Mouse (Mus musculus): ENCODE measurements around the gene Setdb2.
"Not testable (repeated sequence)": the region's sequence is repeated elsewhere in the genome, so short reads cannot be mapped to it uniquely, and the experiment has no call there.

The Setdb2 gene

GRCm38 (mm10) chr14:59440558-59441471 is at the start of gene Setdb2, which contains the start of gene Cab39l:
TSS of gene Setdb2 (minus strand) at chr14:59440884.
TSS of gene Cab39l (plus strand) at chr14:59440972.
- DNase-seq: peak; percentile 94 to 97

- no peak for DNase-seq
Measured at GRCm38 (mm10) chr14:59485247-59485810, 44.6 kb upstream of the Setdb2 start.

GRCm38 (mm10) chr14:59478699-59479098 is 38.0 kb upstream of the Setdb2 start:
- peak; percentile 3 to 9 for DNase-seq

- DNase-seq: no peak
Measured at GRCm38 (mm10) chr14:59470781-59471180, 30.1 kb upstream of the Setdb2 start.

- DNase-seq: peak; percentile 9 to 15
Measured at GRCm38 (mm10) chr14:59467798-59468197, 27.1 kb upstream of the Setdb2 start.

- DNase-seq: no peak
Measured at GRCm38 (mm10) chr14:59466503-59466902, 25.8 kb upstream of the Setdb2 start.

- no peak for DNase-seq
Measured at GRCm38 (mm10) chr14:59447981-59448380, 7.3 kb upstream of the Setdb2 start.

GRCm38 (mm10) chr14:59445421-59445820 is 4.7 kb upstream of the Setdb2 start:
- no peak for DNase-seq

GRCm38 (mm10) chr14:59441472-59441805 is 755 bp upstream of the Setdb2 start:
- DNase-seq: no peak

- no peak for DNase-seq
Measured at GRCm38 (mm10) chr14:59440039-59440438, 645 bp downstream of the Setdb2 start.

- DNase-seq: no peak
Measured at GRCm38 (mm10) chr14:59438505-59438904, 2.2 kb downstream of the Setdb2 start.

GRCm38 (mm10) chr14:59437398-59437797 is 3.3 kb downstream of the Setdb2 start:
- DNase-seq: no peak

- no peak for DNase-seq
Measured at GRCm38 (mm10) chr14:59435206-59435605, 5.5 kb downstream of the Setdb2 start.

GRCm38 (mm10) chr14:59433902-59434301 is 6.8 kb downstream of the Setdb2 start:
- no peak for DNase-seq

- DNase-seq: no peak
Measured at GRCm38 (mm10) chr14:59430556-59430955, 10.1 kb downstream of the Setdb2 start.

- no peak for DNase-seq
Measured at GRCm38 (mm10) chr14:59422912-59423663, 17.6 kb downstream of the Setdb2 start.

GRCm38 (mm10) chr14:59418171-59418570 is 22.5 kb downstream of the Setdb2 start:
- no peak for DNase-seq

GRCm38 (mm10) chr14:59414979-59415378 is 25.7 kb downstream of the Setdb2 start:
- DNase-seq: not testable (repeated sequence)

GRCm38 (mm10) chr14:59396999-59397398 is 43.7 kb downstream of the Setdb2 start:
- no peak for DNase-seq

GRCm38 (mm10) chr14:59395281-59395680 is 45.4 kb downstream of the Setdb2 start, which contains the start of gene Phf11c:
TSS of gene Phf11c (minus strand) at chr14:59395381.
- DNase-seq: no peak

GRCm38 (mm10) chr14:59390181-59390580 is 50.5 kb downstream of the Setdb2 start:
- DNase-seq: peak; percentile 53 to 59

- no peak for DNase-seq
Measured at GRCm38 (mm10) chr14:59389532-59389931, 51.2 kb downstream of the Setdb2 start.

- no peak for DNase-seq
Measured at GRCm38 (mm10) chr14:59370348-59371068, 70.2 kb downstream of the Setdb2 start.
